Mouse (Mus musculus) thymus, adult 2 months (tissue): Measurements from ENCODE around the gene Macf1.

Experiments
- CTCF ChIP-seq: fragments of 200-500 bp; IDR thresholded peaks from 2 replicates; pipeline ENCODE4 v1.5.1; 2012; ENCODE audit warnings: mild to moderate bottlenecking, control low read depth, low read length, moderate library complexity, borderline replicate concordance; ENCODE audit not compliant: control insufficient read depth, poor library complexity, insufficient read depth; ENCODE audit errors: extremely low read depth
- POLR2A ChIP-seq: fragments of 200-500 bp; IDR thresholded peaks from 2 replicates; pipeline ENCODE4 v1.6.1; 2012; ENCODE audit warnings: mild to moderate bottlenecking, low read length, control low read depth, moderate library complexity; ENCODE audit not compliant: control insufficient read depth, poor library complexity, insufficient read depth; ENCODE audit errors: extremely low read depth

- TF ChIP-seq POLR2A (no peak), CTCF (no peak)
Observed at GRCm38 (mm10) chr4:123733532-123733931, 49.4 kb upstream of the Macf1 start.
